Mouse (Mus musculus) forebrain, embryonic 16.5 days (tissue): ENCODE data around the gene Spatc1l. TPM values are rescaled to one million over a fixed set of nuclear protein-coding genes. Genes with fewer than 3 reads are reported as not detected.

ENCODE experiments used
- ATAC-seq: fragments of 200-750 bp; cut with Nextera tagmentation; 2 replicates; pipeline ENCODE4 v1.8.0; 2017; ENCODE audit warnings: mild to moderate bottlenecking, moderate library complexity
- H3K27ac ChIP-seq: fragments of 300-500 bp; sonication (generic); 2 replicates; pipeline ENCODE4 v1.5.1; 2014; ENCODE audit warnings: low read length, control low read depth
- H3K27me3 ChIP-seq: fragments of 300-500 bp; sonication (generic); replicated peaks from 2 replicates; pipeline ENCODE4 v1.6.1; 2014; ENCODE audit warnings: low read length; ENCODE audit not compliant: control insufficient read depth, insufficient read depth
- H3K36me3 ChIP-seq: fragments of 300-500 bp; sonication (generic); 2 replicates; pipeline ENCODE4 v1.6.1; 2014; ENCODE audit not compliant: control insufficient read depth, insufficient read depth
- H3K4me1 ChIP-seq: fragments of 300-500 bp; sonication (generic); replicated peaks from 2 replicates; pipeline ENCODE4 v1.6.1; 2014; ENCODE audit warnings: low read length; ENCODE audit not compliant: control insufficient read depth, insufficient read depth
- H3K4me2 ChIP-seq: fragments of 300-500 bp; sonication (generic); 2 replicates; pipeline ENCODE4 v1.6.1; 2014; ENCODE audit warnings: mild to moderate bottlenecking, low read length, control low read depth
- H3K4me3 ChIP-seq: fragments of 300-500 bp; sonication (generic); replicated peaks from 2 replicates; pipeline ENCODE4 v1.5.1; 2014; ENCODE audit warnings: mild to moderate bottlenecking, low read length, control low read depth
- H3K9ac ChIP-seq: fragments of 300-500 bp; sonication (generic); replicated peaks from 2 replicates; pipeline ENCODE4 v1.6.1; 2014; ENCODE audit warnings: low read depth, low read length, control low read depth
- H3K9me3 ChIP-seq: fragments of 300-500 bp; sonication (generic); 2 replicates; pipeline ENCODE4 v1.6.1; 2016; ENCODE audit warnings: low read length; ENCODE audit not compliant: control insufficient read depth
- WGBS: fragments of 180-500 bp; shearing (Covaris S2); extraction: QIAGEN DNeasy Blood & Tissue Kit; methylation state at CpG from one replicate; pipeline ENCODE4 v1.1.7; 2014; 5-methylcytosine and 5-hydroxymethylcytosine counted together
- polyA plus RNA-seq: library from polyadenylated mRNA; unstranded; fragments of >200 nt; fragmentation: Nextera tagmentation; extraction: Ambion mirVana; gene quantifications from 2 replicates; pipeline ENCODE4 v1.2.1, GENCODE M21; 2015

Spatc1l gene
- polyA plus RNA-seq, 1 experiment from 2014 or later = 0.24 TPM

DNA sequence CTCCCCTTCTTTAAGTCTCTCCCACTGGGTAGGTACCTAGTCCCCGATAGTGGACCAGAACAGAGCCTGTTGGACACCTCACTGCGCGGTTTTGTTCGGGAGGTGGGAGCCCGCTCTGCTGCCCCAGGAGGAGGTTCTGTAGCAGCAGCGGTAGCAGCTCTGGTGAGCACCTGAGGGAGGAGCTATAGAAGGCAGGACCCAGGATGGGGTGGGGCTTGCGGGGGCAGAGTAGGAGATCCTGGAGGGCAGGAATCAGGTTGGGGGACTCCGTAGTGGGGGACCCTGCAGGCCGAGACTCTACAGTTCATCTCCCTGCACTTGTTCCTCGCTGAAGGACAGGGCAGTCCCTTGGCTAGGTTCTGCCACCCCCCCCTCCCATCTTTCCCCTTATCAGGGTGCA is 22.1 kb downstream of the Spatc1l start:
- Histone ChIP-seq H3K9me3 (no peaks in the 10 kb centered on the region), H3K36me3 (no peaks in the 10 kb centered on the region), H3K9ac (no peak overlapping the region), H3K4me3 (0 out of 2 replicates have a peak overlapping the region, but pooled peaks have one; percentile 6), H3K27me3 (no peaks in the 10 kb centered on the region), H3K4me2 (0 out of 2 replicates have a peak overlapping the region, but pooled peaks have one; percentile 28), H3K4me1 (no peaks in the 10 kb centered on the region), H3K27ac (no peak overlapping the region)
- ATAC-seq = no peak
- WGBS = 12% methylated on average over 10 of the region's 10 CpGs

DNA sequence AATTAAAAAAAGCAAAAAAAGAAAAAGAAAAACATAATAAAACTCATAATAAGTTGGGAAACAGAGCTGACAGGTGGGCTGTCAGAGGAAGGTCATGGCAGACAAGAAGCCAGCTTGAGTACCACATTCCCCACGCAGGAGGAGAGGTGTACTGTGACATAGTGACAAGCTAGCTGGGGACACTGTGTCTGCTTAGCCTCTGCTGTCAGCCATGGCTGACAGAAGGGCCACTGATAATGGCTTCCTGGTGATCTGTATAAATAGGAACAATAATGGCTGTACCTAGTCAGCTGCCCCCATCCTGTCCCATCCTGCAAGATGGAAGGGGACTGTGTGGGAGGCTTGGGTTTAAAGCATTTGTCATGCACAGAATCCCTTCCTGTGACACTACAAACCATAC is 24.1 kb downstream of the Spatc1l start:
- no peak for ATAC-seq
- no peaks in the 10 kb centered on the region for H3K36me3 ChIP-seq
- no peak overlapping the region for H3K27ac ChIP-seq
- H3K4me3 ChIP-seq = no peak overlapping the region
- no peak overlapping the region for H3K9ac ChIP-seq
- 72% methylated on average over 1 of the region's 1 CpGs for WGBS
- no peak overlapping the region for H3K4me2 ChIP-seq
- H3K27me3 ChIP-seq = no peaks in the 10 kb centered on the region
- no peaks in the 10 kb centered on the region for H3K4me1 ChIP-seq
- no peaks in the 10 kb centered on the region for H3K9me3 ChIP-seq

DNA sequence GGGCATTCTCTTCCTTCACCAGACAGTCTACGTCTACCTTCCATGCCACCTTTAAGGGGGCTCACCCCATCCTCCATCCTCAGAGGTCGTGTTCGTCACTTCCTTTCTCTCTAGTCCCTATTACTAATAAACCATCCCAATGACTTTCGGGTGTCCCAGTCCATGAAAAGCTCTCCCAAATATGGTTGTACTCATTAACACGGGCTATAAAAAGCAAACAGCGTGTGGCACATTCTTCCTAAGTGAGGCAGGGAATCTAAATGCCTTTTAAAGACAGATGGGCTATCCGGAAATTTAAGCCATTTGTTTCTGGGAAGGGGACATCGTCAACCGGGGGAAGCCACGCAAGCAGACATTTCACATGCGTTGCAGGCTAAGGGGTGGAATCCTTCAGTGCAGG is 28.1 kb downstream of the Spatc1l start:
- Histone ChIP-seq H3K27me3 (no peaks in the 10 kb centered on the region), H3K9ac (no peak overlapping the region), H3K4me3 (no peak overlapping the region), H3K27ac (no peak overlapping the region), H3K4me2 (no peak overlapping the region), H3K4me1 (no peaks in the 10 kb centered on the region), H3K9me3 (no peaks in the 10 kb centered on the region), H3K36me3 (no peaks in the 10 kb centered on the region)
- no peak for ATAC-seq
- WGBS = 85% methylated on average over 11 of the region's 11 CpGs

DNA sequence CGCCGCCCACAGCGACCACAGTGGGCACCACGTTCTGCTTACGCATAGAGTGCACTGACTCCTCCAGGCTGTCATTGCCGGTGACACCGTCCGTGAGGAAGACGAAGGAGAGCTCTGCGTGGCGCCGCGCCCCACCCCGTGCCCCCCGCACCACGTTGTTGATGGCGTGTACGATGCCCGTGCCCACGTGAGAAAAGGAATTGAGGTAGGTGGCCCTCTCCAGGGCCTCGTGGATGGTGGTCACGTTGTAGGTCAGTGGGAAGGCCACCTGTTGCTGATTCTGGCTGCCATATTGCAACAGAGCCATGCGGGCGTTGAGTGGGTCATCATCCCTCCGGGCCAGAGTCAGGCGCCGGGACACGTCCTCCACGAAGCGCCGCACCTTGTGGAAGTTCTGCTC is 34.3 kb downstream of the Spatc1l start:
- Histone ChIP-seq H3K9ac (no peak overlapping the region), H3K9me3 (no peaks in the 10 kb centered on the region), H3K27me3 (no peaks in the 10 kb centered on the region), H3K36me3 (no peaks in the 10 kb centered on the region), H3K4me2 (no peak overlapping the region), H3K4me1 (no peaks in the 10 kb centered on the region), H3K27ac (no peak overlapping the region), H3K4me3 (no peak overlapping the region)
- ATAC-seq = no peak
- 93% methylated on average over 31 of the region's 31 CpGs for WGBS

DNA sequence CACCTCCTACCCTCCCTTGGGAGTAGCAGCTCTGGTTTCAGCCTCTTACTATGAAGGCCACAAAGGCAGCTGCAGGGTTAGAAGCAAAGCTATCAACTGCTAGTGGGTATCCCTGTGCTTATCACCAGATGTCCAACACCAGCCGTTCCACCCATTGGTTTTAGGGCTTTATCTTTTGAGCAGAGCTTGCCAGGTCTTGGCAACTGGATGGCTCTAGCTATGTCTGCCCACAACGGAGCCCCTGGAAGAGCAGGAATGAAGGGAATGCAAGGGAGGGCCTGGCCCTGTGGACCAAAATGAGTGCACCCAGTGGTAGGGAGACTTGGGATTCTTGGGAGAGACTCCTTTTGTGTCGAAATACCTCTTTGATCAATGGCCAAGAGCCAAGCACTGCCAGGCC is 40.6 kb downstream of the Spatc1l start:
- Histone ChIP-seq H3K4me3 (no peak overlapping the region), H3K4me1 (no peaks in the 10 kb centered on the region), H3K27ac (no peak overlapping the region), H3K9me3 (no peaks in the 10 kb centered on the region), H3K27me3 (no peaks in the 10 kb centered on the region), H3K9ac (no peak overlapping the region), H3K36me3 (no peaks in the 10 kb centered on the region), H3K4me2 (no peak overlapping the region)
- no peak for ATAC-seq
- 78% methylated on average over 3 of the region's 3 CpGs for WGBS

DNA sequence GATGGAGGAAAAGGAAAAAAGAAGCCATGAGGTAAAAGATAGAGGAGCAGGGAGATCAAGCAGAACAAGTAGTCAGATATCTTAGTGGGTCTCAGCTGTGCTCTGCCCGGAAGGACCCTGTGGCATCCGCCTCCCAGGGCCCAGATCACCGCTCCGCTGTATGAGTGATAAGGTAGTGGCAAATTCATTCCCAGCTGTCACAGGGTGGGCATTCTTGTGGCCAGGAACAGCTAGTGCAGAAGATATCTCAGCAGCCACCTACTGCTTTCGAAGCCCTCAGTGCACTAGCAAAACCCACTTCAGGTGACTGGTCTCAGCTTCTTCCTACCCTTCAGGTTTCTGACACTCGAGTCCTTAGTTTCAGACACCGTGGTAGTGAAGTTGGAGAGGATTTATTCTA is 50.4 kb downstream of the Spatc1l start:
- Histone ChIP-seq H3K27ac (no peak overlapping the region), H3K4me3 (no peak overlapping the region), H3K4me1 (no peaks in the 10 kb centered on the region), H3K9me3 (no peaks in the 10 kb centered on the region), H3K36me3 (no peaks in the 10 kb centered on the region), H3K27me3 (no peaks in the 10 kb centered on the region), H3K9ac (no peak overlapping the region), H3K4me2 (no peak overlapping the region)
- WGBS = 93% methylated on average over 7 of the region's 7 CpGs
- ATAC-seq = no peak

Other genes with a start within 250 kb of the Spatc1l start
- gene Dip2a, start 217.0 kb upstream of the Spatc1l start, polyA plus RNA-seq = 15.9 and 19.6 TPM in 2 replicates
- not detected in 2 replicates for gene AC141477.1, start 121.8 kb upstream of the Spatc1l start, polyA plus RNA-seq
- gene Pcnt, start 119.5 kb upstream of the Spatc1l start, polyA plus RNA-seq = 8.7 and 11.8 TPM in 2 replicates
- gene 2610028H24Rik, start 113.2 kb upstream of the Spatc1l start, polyA plus RNA-seq = 0.32 TPM in 1 of 2 replicates, not detected in the other
- 69.2 and 70.3 TPM in 2 replicates for gene Mcm3ap, start 93.3 kb upstream of the Spatc1l start, polyA plus RNA-seq
- 7.1 and 7.2 TPM in 2 replicates for gene Ybey, start 93.2 kb upstream of the Spatc1l start, polyA plus RNA-seq
- 44.0 and 52.3 TPM in 2 replicates for gene Lss, start 30.7 kb upstream of the Spatc1l start, polyA plus RNA-seq
- 0.15 TPM in 1 of 2 replicates, not detected in the other for gene Ftcd, start 13.4 kb downstream of the Spatc1l start, polyA plus RNA-seq
- gene Col6a2, start 61.4 kb downstream of the Spatc1l start, polyA plus RNA-seq = 8.1 and 14.7 TPM in 2 replicates
- 10.3 and 19.1 TPM in 2 replicates for gene Col6a1, start 163.9 kb downstream of the Spatc1l start, polyA plus RNA-seq